Mouse (Mus musculus) bone marrow, adult 2 months (tissue): ENCODE measurements at regions not wholly inside any gene's neighbourhood (a gene's known extent, or its start where the extent isn't known, plus 50 kb on each side); places are given as distances from the start of the nearest gene placed in this dataset.

Experiments used
- CTCF ChIP-seq: fragments of 200-500 bp; IDR thresholded peaks from 2 replicates; pipeline ENCODE4 v1.5.1; 2011; ENCODE audit warnings: low read length, control low read depth; ENCODE audit not compliant: control insufficient read depth, insufficient read depth
- POLR2A ChIP-seq: fragments of 200-500 bp; IDR thresholded peaks from 2 replicates; pipeline ENCODE4 v1.6.1; 2011; ENCODE audit warnings: low read depth, mild to moderate bottlenecking, control low read depth, low read length, borderline replicate concordance; ENCODE audit not compliant: control insufficient read depth

GRCm38 (mm10) chr12:106835241-106835640 lies 653.2 kb upstream of the 3110018I06Rik start:
- no peak for TF ChIP-seq POLR2A
- TF ChIP-seq CTCF: no peak
